Mouse (Mus musculus): ENCODE data around the gene Olfm2.

The Olfm2 gene

GRCm38 (mm10) chr9:20746017-20746660 lies at the start of gene Olfm2:
Gene Olfm2, minus strand, starts transcription at chr9:20746349.
- no peak for DNase-seq (ENCODE audit: low spot score in 2 of 2)

- DNase-seq (ENCODE audit: low spot score in 2 of 2), result peak in 1 of 2 experiments; percentile 60
These were observed 48.1 kb upstream of the Olfm2 start for GRCm38 (mm10) chr9:20794108-20794806.

DNA sequence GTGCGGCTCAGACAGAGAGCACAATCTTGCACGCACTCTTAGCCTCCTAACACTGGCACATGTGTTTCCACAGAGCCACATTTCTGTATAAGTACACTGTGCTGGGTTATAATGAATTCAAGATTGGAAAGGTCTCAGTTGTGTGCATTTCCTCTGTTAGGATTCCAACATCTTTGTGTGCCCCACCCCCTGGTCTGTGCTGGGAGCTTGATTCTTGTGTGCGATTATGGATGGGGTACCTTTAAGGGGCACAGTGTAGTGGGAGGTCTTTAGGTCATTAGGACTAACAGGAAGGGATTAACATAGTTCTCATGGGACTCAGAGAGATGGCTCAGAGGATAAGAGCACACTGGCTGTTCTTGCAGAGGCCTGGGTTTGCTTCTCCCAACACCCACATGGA lies 44.2 kb upstream of the Olfm2 start:
- no peak for DNase-seq (ENCODE audit: low spot score in 2 of 2)

GRCm38 (mm10) chr9:20789651-20790050 lies 43.5 kb upstream of the Olfm2 start:
- DNase-seq (ENCODE audit: low spot score in 2 of 2), result no peak

- DNase-seq (ENCODE audit: low spot score in 2 of 2), result no peak
These were observed 41.8 kb upstream of the Olfm2 start for GRCm38 (mm10) chr9:20787992-20788391.

DNA sequence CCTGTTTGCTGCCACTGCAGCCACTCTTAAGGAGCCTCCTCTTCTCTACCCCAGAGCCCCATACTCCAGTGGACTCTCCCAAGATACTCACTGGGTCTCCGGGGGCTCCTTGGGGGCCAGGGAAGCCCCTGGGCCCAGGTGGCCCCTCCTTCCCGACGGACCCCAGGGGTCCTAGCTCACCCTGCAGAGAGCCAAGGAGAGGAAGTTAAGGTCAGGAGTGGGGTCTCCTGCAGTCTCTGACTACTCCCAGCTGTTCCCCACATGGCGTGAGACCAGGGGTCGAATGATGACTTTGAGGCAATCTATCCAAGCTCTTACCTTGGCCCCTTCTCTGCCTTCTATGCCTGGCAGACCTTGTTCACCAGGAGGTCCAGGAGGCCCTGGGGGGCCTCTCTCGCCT lies 38.9 kb upstream of the Olfm2 start:
- DNase-seq (ENCODE audit: low spot score in 2 of 2), result no peak

DNA sequence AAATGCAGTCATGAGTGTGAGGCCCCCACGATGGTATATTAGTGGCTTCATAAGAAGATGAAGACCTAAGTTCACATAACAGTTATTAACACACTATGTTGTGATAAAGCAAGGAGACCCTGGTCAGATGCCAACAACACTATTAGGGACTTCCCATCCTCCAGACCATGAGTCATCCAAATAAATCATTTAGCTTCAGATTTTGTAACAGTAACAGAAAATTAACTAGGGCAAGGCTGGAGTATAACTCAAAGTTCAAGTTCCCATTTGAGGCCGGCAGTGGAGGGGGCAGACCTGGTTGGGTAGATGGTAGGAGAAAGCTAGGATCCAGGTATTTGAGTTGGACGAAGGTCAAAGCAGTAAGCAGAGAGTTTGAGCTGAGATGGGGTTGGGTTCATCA lies 35.1 kb upstream of the Olfm2 start:
- no peak for DNase-seq (ENCODE audit: low spot score in 2 of 2)

DNA sequence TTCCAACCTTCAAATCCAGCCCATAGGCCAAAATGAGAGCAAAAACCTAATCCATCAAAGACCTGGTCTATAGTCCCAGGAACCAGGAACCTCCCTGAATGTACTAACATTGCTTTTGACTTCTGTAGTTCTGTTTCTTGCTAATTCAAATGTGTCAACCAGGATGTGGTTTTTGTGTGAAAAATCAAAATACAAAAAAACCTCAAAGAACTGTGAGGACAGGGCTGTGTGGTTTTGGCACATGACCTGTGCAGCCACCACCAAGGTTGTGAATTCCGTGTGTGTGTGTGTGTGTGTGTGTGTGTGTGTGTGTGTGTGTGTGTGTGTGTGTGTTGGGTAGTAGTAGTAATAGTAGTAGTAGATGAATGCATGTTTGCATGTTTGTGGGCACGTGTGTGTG lies 19.1 kb upstream of the Olfm2 start:
- DNase-seq (ENCODE audit: low spot score in 2 of 2), result no peak

GRCm38 (mm10) chr9:20763099-20763498 lies 16.9 kb upstream of the Olfm2 start:
- no peak for DNase-seq (ENCODE audit: low spot score in 2 of 2)

GRCm38 (mm10) chr9:20762197-20762961 lies 16.2 kb upstream of the Olfm2 start:
- no peak for DNase-seq (ENCODE audit: low spot score in 2 of 2)

GRCm38 (mm10) chr9:20761388-20761787 lies 15.2 kb upstream of the Olfm2 start:
- no peak for DNase-seq (ENCODE audit: low spot score in 2 of 2)

DNA sequence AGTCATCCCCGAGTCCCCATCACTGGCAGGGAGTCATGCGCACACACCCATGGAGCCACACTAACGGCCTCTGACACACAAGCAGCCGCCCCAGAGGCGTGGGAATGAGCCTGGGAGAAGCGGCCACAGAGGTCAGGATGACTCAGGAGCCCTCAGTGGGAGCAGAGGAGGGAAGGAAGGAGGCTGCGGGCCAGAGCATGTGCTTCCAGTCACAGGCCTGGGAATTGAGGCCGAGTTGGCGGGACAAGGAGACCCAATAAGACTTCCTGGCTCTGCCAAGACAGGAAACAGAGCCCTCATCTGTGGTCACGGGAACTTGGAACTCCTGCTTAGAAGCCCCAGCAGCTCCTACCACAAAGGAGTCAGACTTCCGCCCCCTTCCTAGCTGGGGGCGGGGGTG lies 14.7 kb upstream of the Olfm2 start:
- peak in 1 of 2 experiments; percentile 59 for DNase-seq (ENCODE audit: low spot score in 2 of 2)

- no peak for DNase-seq (ENCODE audit: low spot score in 2 of 2)
These were observed 12.7 kb upstream of the Olfm2 start for GRCm38 (mm10) chr9:20758896-20759295.

DNA sequence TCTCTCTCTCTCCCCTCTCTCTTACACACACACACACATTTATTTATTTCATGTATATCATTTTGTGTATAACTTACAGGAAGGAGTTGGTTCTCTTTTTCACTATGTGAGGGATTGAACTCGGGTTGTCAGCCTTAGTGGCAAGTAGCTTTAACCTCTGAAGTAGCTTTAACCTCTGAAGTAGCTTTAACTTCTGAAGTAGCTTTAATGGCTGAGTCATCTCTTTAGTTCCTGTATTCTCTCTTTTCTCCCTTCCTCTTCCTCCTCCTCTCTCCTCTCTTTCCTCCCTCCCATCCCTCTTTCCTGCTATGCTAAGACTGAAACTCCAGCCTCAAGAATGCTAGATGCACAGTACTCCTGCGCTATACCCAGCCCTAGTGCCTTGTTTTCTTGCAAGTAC lies 12.1 kb upstream of the Olfm2 start:
- no peak for DNase-seq (ENCODE audit: low spot score in 2 of 2)

- peak in 1 of 2 experiments; percentile 73 for DNase-seq (ENCODE audit: low spot score in 2 of 2)
These were observed 11.2 kb upstream of the Olfm2 start for GRCm38 (mm10) chr9:20757087-20757955.

DNA sequence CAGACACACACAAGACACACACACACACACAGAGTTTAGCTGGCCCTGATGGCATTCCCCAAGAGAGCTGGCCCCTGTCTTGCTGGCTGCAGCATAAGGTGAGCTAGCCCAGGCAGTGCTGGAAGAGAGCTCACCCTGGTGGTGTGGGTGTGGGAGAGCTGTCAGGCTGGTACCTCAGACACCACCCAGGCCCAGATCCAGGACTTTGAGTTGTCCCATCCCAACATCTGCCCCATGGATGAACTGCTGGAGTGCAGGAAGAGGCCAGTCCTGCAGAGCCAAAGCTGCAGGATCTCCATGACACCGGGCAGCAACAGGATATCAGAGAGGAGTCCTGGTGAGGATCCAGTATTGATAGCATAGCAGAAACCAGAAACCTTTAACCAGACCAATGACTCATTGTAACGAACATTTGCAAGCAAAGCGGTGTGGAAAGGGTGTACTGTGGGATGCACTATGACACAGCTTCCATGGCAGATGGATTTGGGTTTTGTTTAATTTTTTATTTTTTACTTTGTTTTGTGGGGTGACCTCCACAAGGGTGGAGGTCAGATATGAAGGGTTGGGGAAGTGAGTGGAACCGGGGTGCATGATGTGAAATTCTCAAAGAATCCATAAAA lies 10.0 kb upstream of the Olfm2 start:
- DNase-seq (ENCODE audit: low spot score in 2 of 2), result no peak

DNA sequence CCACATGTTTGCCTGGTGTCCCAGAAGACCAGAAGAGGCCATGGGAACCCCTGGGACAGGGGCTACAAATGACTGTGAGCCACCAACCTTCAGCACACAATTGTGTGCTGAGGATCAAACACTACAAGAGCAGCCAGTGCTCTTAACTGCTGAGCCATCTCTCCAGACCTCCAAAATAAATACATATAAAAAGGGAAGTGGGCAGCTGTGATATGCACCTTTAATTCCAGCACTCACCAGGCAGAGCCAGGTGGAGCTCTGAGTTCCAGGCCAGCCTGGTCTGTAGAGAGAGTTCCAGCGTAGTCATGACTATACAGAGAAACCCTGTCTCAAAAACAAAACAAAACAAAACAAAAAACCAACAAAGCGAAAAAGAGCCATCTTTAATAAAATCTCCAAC lies 8.2 kb upstream of the Olfm2 start:
- DNase-seq (ENCODE audit: low spot score in 2 of 2), result no peak

GRCm38 (mm10) chr9:20751477-20752029 lies 5.4 kb upstream of the Olfm2 start:
- no peak for DNase-seq (ENCODE audit: low spot score in 2 of 2)

- no peak for DNase-seq (ENCODE audit: low spot score in 2 of 2)
These were observed 3.1 kb upstream of the Olfm2 start for GRCm38 (mm10) chr9:20749213-20749612.

GRCm38 (mm10) chr9:20748540-20748939 lies 2.4 kb upstream of the Olfm2 start:
- DNase-seq (ENCODE audit: low spot score in 2 of 2), result no peak

- no peak for DNase-seq (ENCODE audit: low spot score in 2 of 2)
These were observed 1.5 kb upstream of the Olfm2 start for GRCm38 (mm10) chr9:20747682-20748081.
